Mouse (Mus musculus): ENCODE data around the gene Fuca1. TPM values are rescaled to one million over a fixed set of nuclear protein-coding genes. Genes with fewer than 3 reads are reported as not detected.
A peak's percentile ranks its signal among the peaks of the same experiment; 100 is the strongest.
"Not testable (repeated sequence)": the region's sequence is repeated elsewhere in the genome, so short reads cannot be mapped to it uniquely, and the experiment has no call there.

The Fuca1 gene
- total RNA-seq, 2 experiments from 2014 or later, result 33.5 to 40.7 TPM

DNA sequence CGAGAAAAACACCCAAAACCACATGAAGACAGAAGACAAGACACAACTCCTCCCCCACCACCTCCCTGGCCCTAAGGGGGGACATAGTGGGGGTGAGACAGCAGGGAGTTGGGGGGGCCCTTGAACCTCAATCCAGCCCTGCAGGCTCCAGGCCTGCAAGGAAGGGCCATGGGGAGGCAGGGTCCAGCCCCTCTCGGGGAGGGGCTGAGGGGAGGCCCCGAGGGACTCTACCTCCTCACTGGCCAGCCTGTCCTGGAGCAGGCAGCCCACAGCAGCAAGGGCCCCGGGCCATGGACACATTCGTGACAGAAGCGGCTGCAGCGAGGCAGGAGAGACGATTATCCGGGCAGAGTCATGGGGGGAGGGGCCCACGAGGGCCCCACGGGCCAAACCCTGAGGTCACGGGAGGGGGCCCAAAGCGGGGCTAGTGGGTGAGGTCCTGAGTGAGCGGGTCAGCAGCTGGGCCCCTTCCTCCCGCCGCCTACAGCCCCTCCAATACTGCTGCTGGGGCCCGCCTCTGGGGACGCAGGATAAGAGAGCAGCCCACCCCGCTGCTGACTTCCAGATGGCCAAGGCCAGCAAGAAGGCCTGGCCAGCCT, 47.8 kb downstream of the Fuca1 start:
- intact Hi-C loops (cut with DNase I), result no loop called here
- DNase-seq, result no peak

DNA sequence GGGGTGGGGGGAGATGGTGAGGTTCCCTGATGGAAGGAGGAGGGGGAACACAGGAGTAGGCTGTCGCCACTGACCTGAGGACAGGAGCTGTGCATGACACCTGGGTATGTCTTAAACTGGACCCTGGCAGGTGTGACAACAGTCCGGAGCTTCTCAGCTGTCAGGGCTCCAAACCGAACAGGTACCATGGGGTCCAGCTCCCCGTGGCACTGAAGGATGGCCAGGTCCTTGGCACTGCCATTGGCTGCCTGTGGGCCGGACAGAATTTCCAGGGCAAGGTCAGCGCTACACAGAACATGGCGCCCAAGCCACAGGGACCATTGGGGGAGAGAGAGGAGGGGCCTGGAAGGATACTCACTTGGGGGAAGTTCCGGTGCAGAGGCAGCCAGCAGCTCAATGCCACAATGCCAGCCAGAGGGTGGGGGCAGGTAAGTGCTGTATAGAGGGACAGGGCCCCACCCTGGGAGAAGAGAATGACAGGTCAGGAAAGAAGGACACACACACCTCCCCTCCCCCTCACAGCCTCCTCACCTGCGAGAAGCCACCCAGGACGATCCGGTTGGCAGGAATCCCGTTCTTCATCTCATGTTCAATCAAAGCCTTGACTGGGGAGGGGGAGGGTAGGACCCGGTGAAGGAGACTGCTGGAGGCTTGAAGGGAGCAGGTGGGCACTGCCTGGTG, 48.7 kb downstream of the Fuca1 start:
- DNase-seq, result no peak

GRCm38 (mm10) chr4:135970585-135970984, 50.0 kb downstream of the Fuca1 start:
- intact Hi-C loops (cut with DNase I), result loop anchor here (5.0 kb wide), 1 partner anchor 82 kb away; the partner anchor contains the start of gene Rpl11
- no peak for DNase-seq

More for the DNA sequence above, 48.7 kb downstream of the Fuca1 start:
- intact Hi-C loops (cut with DNase I), result no loop called here

GRCm38 (mm10) chr4:135971805-135972555, 51.4 kb downstream of the Fuca1 start:
- intact Hi-C loops (cut with DNase I), result loop anchor here (5.0 kb wide), 1 partner anchor 80 kb away; the partner anchor contains the start of gene Rpl11
- no peak for DNase-seq

DNA sequence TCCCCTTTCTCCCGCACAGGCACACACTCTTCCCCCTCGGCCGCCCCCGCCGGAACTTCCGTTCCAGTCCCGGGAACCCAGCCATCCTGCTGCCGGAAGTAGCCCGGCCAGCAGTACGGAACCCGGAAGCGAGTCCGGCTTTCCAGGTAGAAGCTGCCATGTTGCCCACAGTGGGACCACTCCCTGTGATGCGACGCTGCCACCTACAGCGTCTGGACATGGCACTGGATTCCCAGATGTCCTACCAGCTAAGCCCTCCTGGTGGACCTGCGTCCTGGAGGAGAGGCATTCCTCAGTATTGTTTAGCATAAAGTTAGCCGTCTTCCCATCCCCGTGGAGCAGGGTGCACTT, 52.0 kb downstream of the Fuca1 start, which contains the start of gene Lypla2:
Gene Lypla2 (minus strand): TSS at position 71 of the 351 bp plus-strand sequence.
- intact Hi-C loops (cut with DNase I), result loop anchor here (5.0 kb wide), 1 partner anchor 80 kb away; the partner anchor contains the start of gene Rpl11
- DNase-seq, result peak; percentile 90 to 94

- no peak for DNase-seq
Observed at GRCm38 (mm10) chr4:135972911-135973811, 52.6 kb downstream of the Fuca1 start.

DNA sequence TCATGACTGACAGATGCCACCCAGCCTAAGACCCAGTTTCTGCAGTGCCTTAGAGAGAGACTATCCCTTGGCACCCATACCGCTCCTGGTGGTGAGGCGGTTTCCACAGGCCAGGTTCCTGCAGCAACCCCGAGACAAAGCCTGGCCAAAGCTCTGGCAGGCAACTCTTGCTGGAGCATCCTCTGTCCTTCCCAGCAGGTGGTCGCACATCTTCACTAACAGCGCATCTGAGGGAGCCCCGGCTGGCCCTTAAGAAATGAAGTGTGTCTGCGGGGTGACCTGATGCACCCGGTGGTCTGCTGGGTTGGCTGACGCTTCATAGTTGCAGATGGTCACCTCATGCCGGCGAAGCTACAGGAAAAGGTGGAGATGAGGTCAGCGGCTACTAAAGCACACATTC, 55.6 kb downstream of the Fuca1 start:
- intact Hi-C loops (cut with DNase I), result no loop called here
- no peak for DNase-seq

More at GRCm38 (mm10) chr4:135972911-135973811, 52.6 kb downstream of the Fuca1 start:
- intact Hi-C loops (cut with DNase I), result loop anchor here (5.0 kb wide), 1 partner anchor 79 kb away; the partner anchor contains the start of gene Rpl11

- DNase-seq; intact Hi-C loops (cut with DNase I): not testable (repeated sequence)
Observed at GRCm38 (mm10) chr4:135980223-135980622, 59.7 kb downstream of the Fuca1 start.

DNA sequence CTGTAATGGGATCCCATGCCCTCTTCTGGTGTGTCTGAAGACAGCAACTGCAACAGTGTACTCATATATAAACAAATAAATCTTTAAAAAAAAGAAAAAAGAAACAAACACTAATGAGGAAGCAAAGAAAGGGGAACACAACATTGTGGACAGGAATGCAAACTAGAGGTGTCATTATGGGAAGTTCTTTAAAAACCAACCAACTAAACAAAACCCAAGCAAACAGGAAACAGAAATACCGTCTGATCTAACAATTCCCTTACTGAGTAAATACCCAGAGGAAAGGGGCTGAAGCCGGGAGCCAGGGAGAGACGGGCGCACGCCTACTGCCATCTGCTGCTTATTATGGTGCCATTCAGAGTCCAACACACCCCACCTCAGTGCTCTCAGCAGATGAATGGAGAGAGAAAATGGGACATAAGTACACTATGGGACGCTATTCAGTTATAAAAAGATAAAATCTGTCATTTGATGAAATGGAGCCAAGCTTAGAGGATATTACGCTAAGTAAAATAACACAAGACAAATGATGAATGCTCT, 61.1 kb downstream of the Fuca1 start:
- no peak for DNase-seq
- intact Hi-C loops (cut with DNase I), result no loop called here

DNA sequence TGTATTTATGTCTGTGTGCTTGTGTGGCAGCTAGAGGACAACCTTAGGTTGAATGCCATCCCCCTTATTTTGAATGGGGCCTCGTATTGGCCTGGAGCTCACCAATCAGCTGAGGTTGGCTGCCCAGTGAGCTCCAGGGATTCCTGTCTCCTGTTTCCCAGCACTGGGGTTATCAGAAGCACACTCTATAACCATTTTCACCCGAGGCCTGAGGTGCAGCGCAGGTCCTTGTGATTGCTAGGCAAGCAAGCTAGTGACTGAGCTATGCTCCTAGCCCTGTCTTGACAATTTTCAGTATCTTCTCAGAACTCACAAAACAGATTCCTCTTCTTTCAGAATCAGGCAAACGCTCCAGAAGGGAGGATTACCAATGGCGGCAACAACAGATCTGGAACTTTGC, 64.0 kb downstream of the Fuca1 start:
- DNase-seq, result no peak

GRCm38 (mm10) chr4:135985193-135985592, 64.7 kb downstream of the Fuca1 start:
- intact Hi-C loops (cut with DNase I), result loop anchor here (5.0 kb wide), 1 partner anchor 67 kb away; the partner anchor contains the start of gene Rpl11

More for the DNA sequence above, 64.0 kb downstream of the Fuca1 start:
- intact Hi-C loops (cut with DNase I), result no loop called here

GRCm38 (mm10) chr4:135985769-135986168, 65.2 kb downstream of the Fuca1 start:
- intact Hi-C loops (cut with DNase I), result loop anchor here (5.0 kb wide), 1 partner anchor 67 kb away; the partner anchor contains the start of gene Rpl11
- no peak for DNase-seq

More at GRCm38 (mm10) chr4:135985193-135985592, 64.7 kb downstream of the Fuca1 start:
- no peak for DNase-seq

DNA sequence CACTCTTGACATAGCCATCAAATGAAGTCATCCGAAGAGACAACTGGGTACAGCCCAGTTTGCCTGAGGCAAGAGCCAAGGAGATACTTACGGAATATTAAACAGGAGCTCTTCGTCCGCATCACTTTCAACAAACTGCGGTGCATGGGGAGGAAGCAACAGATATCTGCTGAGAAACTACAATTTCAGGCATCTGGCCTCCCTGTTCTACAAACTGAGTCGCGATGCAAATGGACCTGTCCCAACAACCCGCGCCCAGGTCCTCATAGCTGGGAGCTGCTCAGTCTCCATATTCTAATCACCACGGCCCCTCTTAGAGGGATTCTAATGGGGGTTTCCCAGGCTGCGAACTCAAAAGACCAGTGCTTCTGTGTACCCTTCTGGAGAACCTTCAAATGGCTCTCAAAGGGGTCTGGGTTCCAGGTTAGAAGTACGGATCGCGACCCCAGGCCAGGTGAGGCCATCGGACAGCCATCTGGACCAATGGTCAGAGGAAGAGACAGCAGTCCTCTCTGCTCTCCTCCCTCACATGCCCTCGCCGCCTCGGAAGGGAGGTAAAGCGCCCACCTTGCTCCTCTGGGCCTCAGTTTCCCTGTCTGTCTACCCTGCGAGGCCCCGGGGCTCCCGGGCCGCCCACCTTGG, 65.9 kb downstream of the Fuca1 start:
- intact Hi-C loops (cut with DNase I), result loop anchor here (5.0 kb wide), 1 partner anchor 66 kb away; the partner anchor contains the start of gene Rpl11
- no peak for DNase-seq

DNA sequence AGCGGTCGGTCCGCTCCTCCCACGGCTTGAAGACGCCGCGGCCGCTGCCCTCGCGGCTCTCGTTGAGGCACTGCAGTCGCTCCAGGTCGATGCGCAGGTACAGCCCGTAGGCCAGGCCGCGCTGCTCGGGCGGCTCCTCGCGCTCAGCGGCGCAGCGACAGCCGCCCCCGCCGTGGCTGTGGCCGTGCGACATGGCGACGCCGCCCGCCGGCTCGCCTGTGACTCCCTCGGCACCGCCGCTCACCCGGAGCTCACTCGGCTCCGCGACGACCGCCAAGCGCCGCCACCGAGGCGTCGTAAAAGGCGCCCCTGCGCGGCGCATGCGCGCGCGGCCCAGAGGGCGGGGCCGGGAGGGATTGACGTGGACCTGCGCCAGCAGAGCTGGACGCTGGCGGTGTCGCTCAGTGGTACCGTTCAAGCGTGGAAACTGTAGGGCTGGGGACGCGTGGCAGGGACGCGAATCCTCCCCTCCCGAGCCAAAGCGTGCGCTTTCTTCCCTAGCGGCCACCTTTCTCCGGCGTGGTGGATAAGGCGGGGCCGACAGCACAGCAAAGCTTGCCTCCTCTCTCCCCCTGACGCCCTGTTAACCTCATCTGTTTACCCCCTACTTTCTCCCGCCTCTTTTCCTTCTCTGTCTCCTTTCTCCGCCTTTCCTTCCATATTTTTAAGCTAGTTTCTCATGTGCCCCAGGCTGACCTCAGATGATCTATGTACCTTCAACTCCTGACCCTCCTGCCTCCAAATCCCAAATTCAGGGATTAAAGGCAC, 66.6 kb downstream of the Fuca1 start, which contains the start of gene Pithd1:
Gene Pithd1 (minus strand): TSS at position 322 of the 768 bp plus-strand sequence.
- DNase-seq, result peak; percentile 95
- intact Hi-C loops (cut with DNase I), result loop anchor here (5.0 kb wide), 1 partner anchor 65 kb away; the partner anchor contains the start of gene Rpl11

DNA sequence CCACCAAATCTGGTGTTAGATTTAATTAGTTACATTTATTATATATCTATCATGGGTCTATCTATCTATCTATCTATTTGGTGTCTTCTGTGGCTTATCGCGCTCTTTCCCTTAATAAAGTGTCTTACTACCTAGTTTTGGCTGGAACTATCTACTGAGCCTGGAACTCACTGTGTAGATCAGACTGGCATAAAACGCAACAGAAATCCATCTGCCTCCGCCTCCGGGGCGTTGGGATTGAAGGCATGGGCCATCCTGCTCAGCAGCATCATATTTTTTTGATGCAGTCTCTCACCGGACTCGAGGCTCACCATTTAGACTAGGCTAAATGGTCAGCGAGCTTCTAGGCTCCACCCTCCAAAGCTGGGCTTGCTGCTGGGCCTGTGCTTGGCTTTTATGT, 67.2 kb downstream of the Fuca1 start:
- DNase-seq, result no peak
- intact Hi-C loops (cut with DNase I), result loop anchor here (5.0 kb wide), 1 partner anchor 65 kb away; the partner anchor contains the start of gene Rpl11
